Mouse (Mus musculus) embryonic facial prominence, embryonic 13.5 days (tissue): ENCODE measurements around the gene Kcna5. TPM values are rescaled to one million over a fixed set of nuclear protein-coding genes. Genes with fewer than 3 reads are reported as not detected.

Experiments used
- ATAC-seq: fragments of 200-750 bp; cut with Nextera tagmentation; 2 replicates; pipeline ENCODE4 v1.8.0; 2017; ENCODE audit warnings: low read depth; ENCODE audit not compliant: insufficient number of reproducible peaks, insufficient read depth, low FRiP score, low TSS enrichment
- H3K27ac ChIP-seq: fragments of 300-500 bp; sonication (generic); 2 replicates; pipeline ENCODE4 v1.5.1; 2015; ENCODE audit warnings: moderate library complexity, mild to moderate bottlenecking, inconsistent platforms
- H3K27me3 ChIP-seq: fragments of 300-500 bp; sonication (generic); 2 replicates; pipeline ENCODE4 v1.6.1; 2015; ENCODE audit warnings: mild to moderate bottlenecking, inconsistent platforms
- H3K36me3 ChIP-seq: fragments of 300-500 bp; sonication (generic); 2 replicates; pipeline ENCODE4 v1.6.1; 2015; ENCODE audit warnings: mild to moderate bottlenecking, inconsistent platforms
- H3K4me1 ChIP-seq: fragments of 300-500 bp; sonication (generic); 2 replicates; pipeline ENCODE4 v1.6.1; 2015; ENCODE audit warnings: inconsistent platforms
- H3K4me2 ChIP-seq: fragments of 300-500 bp; sonication (generic); 2 replicates; pipeline ENCODE4 v1.6.1; 2015; ENCODE audit warnings: moderate library complexity, mild to moderate bottlenecking, inconsistent platforms
- H3K4me3 ChIP-seq: fragments of 300-500 bp; sonication (generic); 2 replicates; pipeline ENCODE4 v1.5.1; 2015; ENCODE audit warnings: mild to moderate bottlenecking, inconsistent platforms
- H3K9ac ChIP-seq: fragments of 300-500 bp; sonication (generic); 2 replicates; pipeline ENCODE4 v1.6.1; 2015; ENCODE audit warnings: mild to moderate bottlenecking, inconsistent platforms
- H3K9me3 ChIP-seq: fragments of 300-500 bp; sonication (generic); 2 replicates; pipeline ENCODE4 v1.6.1; 2016; ENCODE audit warnings: inconsistent platforms
- WGBS: fragments of 180-500 bp; shearing (Covaris S2); methylation state at CpG from one replicate; pipeline ENCODE4 v1.1.7; 2015; ENCODE audit warnings: mixed read lengths; 5-methylcytosine and 5-hydroxymethylcytosine counted together
- polyA plus RNA-seq: library from polyadenylated mRNA; unstranded; fragments of >200 nt; fragmentation: Nextera tagmentation; extraction: Ambion mirVana; gene quantifications from 2 replicates; pipeline ENCODE4 v1.2.1, GENCODE M21; 2015

Gene Kcna5
- polyA plus RNA-seq, 1 experiment from 2014 or later, result 4.7 TPM

DNA sequence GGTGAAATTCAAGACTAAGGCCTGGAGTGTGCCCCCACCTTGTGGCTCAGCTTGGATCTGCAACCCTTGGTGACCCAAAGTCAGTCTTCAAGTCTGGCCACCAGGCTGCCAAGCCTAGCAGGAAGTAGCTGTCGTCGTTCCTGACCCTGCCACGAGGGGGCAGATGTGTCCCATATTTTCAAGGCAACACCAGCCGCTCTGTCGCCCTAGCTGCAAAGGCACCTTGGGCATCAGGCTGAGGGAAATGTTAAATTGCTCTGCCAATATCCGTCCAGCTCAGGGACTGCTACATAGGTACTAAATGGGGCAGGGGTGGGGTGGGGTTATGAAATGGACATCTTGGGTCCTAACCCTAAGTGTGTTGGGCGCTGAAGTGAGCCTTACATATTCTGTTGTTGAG lies 28.7 kb upstream of the Kcna5 start:
- Histone ChIP-seq H3K36me3 (no peaks in the 10 kb centered on the region), H3K4me2 (no peak overlapping the region), H3K4me1 (peaks cover 13% of the 10 kb centered on the region), H3K27me3 (peaks cover 4% of the 10 kb centered on the region), H3K9me3 (no peaks in the 10 kb centered on the region), H3K4me3 (no peak overlapping the region), H3K27ac (no peak overlapping the region), H3K9ac (no peak overlapping the region)
- WGBS, result 14% methylated on average over 7 of the region's 7 CpGs
- no peak for ATAC-seq

DNA sequence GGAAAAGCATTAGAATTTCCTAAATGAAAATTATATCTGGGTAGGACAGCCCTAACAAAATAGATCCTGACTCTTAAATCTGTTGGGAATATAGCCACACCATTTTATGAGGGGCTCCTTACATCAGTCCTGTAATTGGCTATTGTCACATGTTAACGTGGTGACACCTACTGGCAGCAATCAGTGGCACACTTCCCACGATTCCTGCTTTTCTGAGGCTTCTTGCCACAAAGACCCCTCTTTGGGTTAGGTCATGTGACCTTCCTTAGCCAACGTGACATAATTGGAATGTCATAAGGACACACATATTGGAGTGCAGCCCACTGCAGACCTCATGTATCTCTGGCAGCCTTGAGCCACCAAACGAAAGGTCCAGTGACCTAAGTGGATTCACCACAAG lies 26.5 kb upstream of the Kcna5 start:
- Histone ChIP-seq H3K27ac (no peak overlapping the region), H3K36me3 (no peaks in the 10 kb centered on the region), H3K4me3 (no peak overlapping the region), H3K9me3 (no peaks in the 10 kb centered on the region), H3K9ac (no peak overlapping the region), H3K4me1 (peaks cover 13% of the 10 kb centered on the region), H3K4me2 (no peak overlapping the region), H3K27me3 (no peaks in the 10 kb centered on the region; the same call in 1 of the 2 replicates)
- WGBS, result 27% methylated on average over 4 of the region's 4 CpGs
- ATAC-seq, result no peak

DNA sequence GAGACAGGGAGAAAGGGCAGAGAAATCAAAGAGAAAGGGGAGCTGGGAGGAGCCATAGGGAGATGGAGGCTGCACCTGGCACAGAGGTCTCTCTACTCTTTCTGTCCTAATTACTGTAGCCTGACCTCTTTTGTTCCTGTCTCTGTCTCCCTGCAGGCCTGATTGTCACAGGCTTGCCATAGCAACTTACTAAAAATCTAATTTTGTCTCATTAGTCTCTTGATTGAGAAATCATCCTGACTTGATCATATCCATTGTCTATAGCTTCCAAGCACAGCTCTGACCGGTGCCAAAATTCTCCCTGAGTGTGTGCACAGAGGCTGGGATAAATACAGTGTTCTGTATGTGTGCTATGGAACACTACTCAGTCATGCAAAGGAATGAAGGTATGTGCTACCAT lies 25.5 kb upstream of the Kcna5 start:
- 87% methylated on average over 1 of the region's 1 CpGs for WGBS
- no peak overlapping the region for H3K4me3 ChIP-seq
- H3K36me3 ChIP-seq, result no peaks in the 10 kb centered on the region
- H3K9me3 ChIP-seq, result no peaks in the 10 kb centered on the region
- peaks cover 13% of the 10 kb centered on the region for H3K4me1 ChIP-seq
- H3K4me2 ChIP-seq, result no peak overlapping the region
- ATAC-seq, result no peak
- H3K27me3 ChIP-seq, result peaks cover 2% of the 10 kb centered on the region; the same call in 1 of the 2 replicates
- H3K27ac ChIP-seq, result 0 out of 2 replicates have a peak overlapping the region, but pooled peaks have one; percentile 33
- H3K9ac ChIP-seq, result no peak overlapping the region

- H3K9me3 ChIP-seq, result no peaks in the 10 kb centered on the region
- H3K9ac ChIP-seq, result no peak overlapping the region
- H3K4me3 ChIP-seq, result no peak overlapping the region
- peak overlapping the region; percentile 5 for H3K4me2 ChIP-seq
- no peak for ATAC-seq
- peaks cover 13% of the 10 kb centered on the region for H3K4me1 ChIP-seq
- no peaks in the 10 kb centered on the region for H3K36me3 ChIP-seq
- WGBS, result 15% methylated on average over 8 of the region's 8 CpGs
- H3K27ac ChIP-seq, result peak overlapping the region; percentile 33; the same call in 1 of the 2 replicates
- H3K27me3 ChIP-seq, result peaks cover 3% of the 10 kb centered on the region; the same call in 1 of the 2 replicates
Measured at GRCm38 (mm10) chr6:126560036-126560435, 24.8 kb upstream of the Kcna5 start.

GRCm38 (mm10) chr6:126558276-126558675 lies 23.1 kb upstream of the Kcna5 start:
- ATAC-seq, result no peak
- peaks cover 18% of the 10 kb centered on the region for H3K4me1 ChIP-seq
- H3K27me3 ChIP-seq, result peaks cover 18% of the 10 kb centered on the region
- H3K9me3 ChIP-seq, result no peaks in the 10 kb centered on the region
- H3K9ac ChIP-seq, result no peak overlapping the region
- no peak overlapping the region for H3K27ac ChIP-seq
- H3K4me3 ChIP-seq, result no peak overlapping the region
- no peak overlapping the region for H3K4me2 ChIP-seq
- H3K36me3 ChIP-seq, result no peaks in the 10 kb centered on the region
- 73% methylated on average over 3 of the region's 3 CpGs for WGBS

GRCm38 (mm10) chr6:126553812-126554211 lies 18.6 kb upstream of the Kcna5 start:
- 21% methylated on average over 9 of the region's 9 CpGs for WGBS
- 0 out of 2 replicates have a peak, but pooled peaks cover 6% of the 10 kb centered on the region for H3K4me1 ChIP-seq
- no peaks in the 10 kb centered on the region for H3K36me3 ChIP-seq
- H3K27me3 ChIP-seq, result peaks cover 26% of the 10 kb centered on the region
- no peaks in the 10 kb centered on the region for H3K9me3 ChIP-seq
- H3K4me2 ChIP-seq, result no peak overlapping the region
- no peak for ATAC-seq
- no peak overlapping the region for H3K27ac ChIP-seq
- H3K9ac ChIP-seq, result 0 out of 2 replicates have a peak overlapping the region, but pooled peaks have one; percentile 6
- no peak overlapping the region for H3K4me3 ChIP-seq

GRCm38 (mm10) chr6:126551862-126552395 lies 16.7 kb upstream of the Kcna5 start:
- no peak overlapping the region for H3K4me2 ChIP-seq
- no peak overlapping the region for H3K4me3 ChIP-seq
- no peaks in the 10 kb centered on the region for H3K9me3 ChIP-seq
- 0 out of 2 replicates have a peak, but pooled peaks cover 6% of the 10 kb centered on the region for H3K4me1 ChIP-seq
- no peak overlapping the region for H3K27ac ChIP-seq
- no peak for ATAC-seq
- WGBS, result 20% methylated on average over 9 of the region's 9 CpGs
- H3K36me3 ChIP-seq, result no peaks in the 10 kb centered on the region
- peaks cover 26% of the 10 kb centered on the region for H3K27me3 ChIP-seq
- no peak overlapping the region for H3K9ac ChIP-seq

DNA sequence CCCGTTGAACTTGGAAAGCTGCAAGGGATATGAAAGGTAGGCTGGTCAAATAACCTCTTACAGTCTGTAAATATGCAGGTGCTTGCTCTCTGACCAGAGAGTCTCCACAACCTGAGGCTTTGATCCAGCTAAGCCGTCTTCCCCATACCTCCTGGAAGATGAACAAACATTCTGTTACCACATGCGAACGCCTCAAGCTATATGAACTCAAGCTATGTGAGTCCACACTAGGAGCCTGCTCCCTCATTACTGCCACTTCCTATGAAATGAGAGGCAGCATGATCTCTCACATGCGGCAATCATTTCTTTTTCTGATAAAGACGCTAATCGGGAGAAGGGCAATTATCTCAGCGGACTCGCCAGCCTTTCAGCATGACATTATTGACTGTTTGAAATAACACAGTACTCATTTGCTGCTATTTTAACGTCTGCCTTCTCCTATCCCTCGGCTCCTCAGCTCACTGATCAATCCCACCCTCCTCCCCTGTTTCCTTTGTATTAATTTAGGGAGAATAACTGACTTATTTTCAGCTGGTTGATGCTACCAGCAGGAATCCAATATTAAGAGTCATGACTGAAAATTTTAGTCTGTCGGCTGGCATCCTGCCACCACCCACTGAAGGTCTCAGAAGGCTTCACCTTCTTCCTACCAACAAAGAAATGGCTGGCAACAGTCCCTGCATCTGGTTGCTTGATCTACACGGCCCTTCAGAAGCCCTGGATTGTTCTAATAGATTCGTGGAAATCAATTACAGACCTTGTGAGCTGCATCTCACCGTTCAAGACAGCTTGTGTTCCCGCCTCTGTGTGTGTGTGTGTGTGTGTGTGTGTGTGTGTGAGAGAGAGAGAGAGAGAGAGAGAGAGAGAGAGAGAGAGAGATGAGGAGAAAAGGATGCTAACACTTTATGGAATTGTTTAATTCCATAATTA lies 9.2 kb upstream of the Kcna5 start:
- no peak for ATAC-seq
- H3K36me3 ChIP-seq, result no peaks in the 10 kb centered on the region
- no peaks in the 10 kb centered on the region for H3K27me3 ChIP-seq
- H3K9me3 ChIP-seq, result no peaks in the 10 kb centered on the region
- 57% methylated on average over 16 of the region's 16 CpGs for WGBS
- H3K4me1 ChIP-seq, result peaks cover 6% of the 10 kb centered on the region; the same call in 1 of the 2 replicates
- no peak overlapping the region for H3K9ac ChIP-seq
- no peak overlapping the region for H3K4me3 ChIP-seq
- H3K4me2 ChIP-seq, result no peak overlapping the region
- no peak overlapping the region for H3K27ac ChIP-seq

DNA sequence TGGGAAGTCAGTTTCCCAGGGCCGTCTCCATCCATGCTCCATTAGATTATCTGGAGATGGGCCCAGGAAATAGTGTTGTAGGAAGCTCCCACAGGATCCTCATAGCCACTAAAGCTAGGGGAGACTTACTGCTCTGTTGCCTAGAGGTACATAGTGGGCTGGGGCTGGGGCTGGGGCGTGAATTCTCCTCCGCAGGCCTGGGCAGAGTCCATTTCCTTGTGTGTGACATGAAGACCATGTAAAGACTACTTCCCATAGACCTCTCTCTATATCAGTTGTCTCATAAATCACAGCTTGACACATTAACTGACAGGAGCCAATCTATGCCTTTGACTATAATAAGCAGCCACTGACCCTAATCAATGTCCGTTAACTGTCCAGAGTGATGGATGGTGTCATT lies 7.5 kb upstream of the Kcna5 start:
- 86% methylated on average over 4 of the region's 4 CpGs for WGBS

DNA sequence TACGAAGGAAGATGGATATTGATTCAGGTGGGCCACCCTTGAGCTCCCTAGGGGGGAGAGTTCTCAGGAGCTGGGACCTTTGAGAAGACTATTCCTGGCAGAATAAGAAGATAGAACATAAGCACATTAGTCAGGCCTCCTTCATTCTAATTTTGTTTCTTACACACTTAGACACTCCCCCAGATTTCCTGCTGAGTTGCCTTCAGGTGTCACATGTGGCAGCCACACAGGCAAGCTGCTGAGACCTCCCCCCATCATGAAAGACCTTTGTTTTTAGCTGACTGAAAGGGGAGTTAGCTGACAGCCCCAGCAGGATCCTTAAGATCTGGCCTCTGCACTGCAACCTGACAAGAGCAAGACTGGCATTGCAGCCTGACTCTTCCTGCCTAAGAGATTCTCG lies 2.3 kb upstream of the Kcna5 start:
- no peak overlapping the region for H3K27ac ChIP-seq
- H3K27me3 ChIP-seq, result peaks cover 23% of the 10 kb centered on the region
- H3K4me3 ChIP-seq, result no peak overlapping the region

More for the DNA sequence above, 7.5 kb upstream of the Kcna5 start:
- Histone ChIP-seq H3K4me2 (no peak overlapping the region), H3K9ac (no peak overlapping the region), H3K27ac (no peak overlapping the region), H3K36me3 (no peaks in the 10 kb centered on the region), H3K4me3 (no peak overlapping the region), H3K4me1 (peaks cover 8% of the 10 kb centered on the region), H3K27me3 (no peaks in the 10 kb centered on the region), H3K9me3 (no peaks in the 10 kb centered on the region)
- no peak for ATAC-seq

DNA sequence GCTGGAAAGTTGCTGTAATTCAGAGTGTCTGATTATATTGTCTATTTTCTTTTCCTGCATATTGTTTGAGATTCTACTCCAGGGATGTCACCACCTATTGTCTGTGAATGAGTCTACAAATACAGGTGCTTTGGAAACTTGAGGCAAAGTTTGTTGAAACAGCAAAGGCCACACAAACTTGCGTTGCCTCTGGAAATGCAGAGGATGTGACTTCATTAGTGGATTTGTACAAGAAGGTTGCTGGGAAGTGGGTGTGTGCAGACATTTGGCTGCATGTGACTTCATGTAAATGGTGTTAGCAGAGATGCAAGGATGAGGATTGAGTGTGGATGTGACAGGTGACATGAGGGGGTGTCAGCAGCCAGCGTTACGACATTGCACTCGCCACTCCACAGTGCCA lies 1.7 kb upstream of the Kcna5 start:
- Histone ChIP-seq H3K9me3 (no peaks in the 10 kb centered on the region), H3K36me3 (no peaks in the 10 kb centered on the region), H3K27ac (0 out of 2 replicates have a peak overlapping the region, but pooled peaks have one; percentile 14), H3K4me1 (peaks cover 43% of the 10 kb centered on the region), H3K4me3 (no peak overlapping the region), H3K4me2 (no peak overlapping the region), H3K9ac (no peak overlapping the region), H3K27me3 (peaks cover 23% of the 10 kb centered on the region)
- 67% methylated on average over 4 of the region's 4 CpGs for WGBS
- ATAC-seq, result no peak

More for the DNA sequence above, 2.3 kb upstream of the Kcna5 start:
- H3K4me1 ChIP-seq, result peaks cover 43% of the 10 kb centered on the region
- 48% methylated on average over 2 of the region's 2 CpGs for WGBS
- H3K9ac ChIP-seq, result no peak overlapping the region
- no peaks in the 10 kb centered on the region for H3K9me3 ChIP-seq
- ATAC-seq, result no peak
- H3K4me2 ChIP-seq, result no peak overlapping the region
- H3K36me3 ChIP-seq, result no peaks in the 10 kb centered on the region

- H3K9ac ChIP-seq, result no peak overlapping the region
- H3K27ac ChIP-seq, result peak overlapping the region; percentile 66
- H3K4me3 ChIP-seq, result no peak overlapping the region
- 0% methylated on average over 1 of the region's 1 CpGs for WGBS
- H3K4me1 ChIP-seq, result peaks cover 43% of the 10 kb centered on the region
- H3K4me2 ChIP-seq, result peak overlapping the region; percentile 71
- H3K9me3 ChIP-seq, result no peaks in the 10 kb centered on the region
- H3K27me3 ChIP-seq, result peaks cover 23% of the 10 kb centered on the region
- H3K36me3 ChIP-seq, result no peaks in the 10 kb centered on the region
- ATAC-seq, result no peak
Measured at GRCm38 (mm10) chr6:126535911-126536270, 679 bp upstream of the Kcna5 start.
